Comparison of ENCODE assay signal across 9 mouse cellular contexts in genomic region chr10:79765228-79765745, GRCm38 (mm10). TPM values are rescaled to one million over a fixed set of nuclear protein-coding genes. Genes with fewer than 3 reads are reported as not detected.
A peak's percentile ranks its signal among the peaks of the same experiment; 100 is the strongest.
DNase-seq lines count a peak whose midpoint lies in the region; ATAC-seq and TF ChIP-seq lines count a peak whose summit lies in the region.
"Had no signal": no experiment of that assay in that cellular context is flagged by ENCODE, and none has a peak within 500 bp of the region (broad histone marks: within the 10 kb centered on the region; RNA-seq: fewer than 3 reads in every experiment).

No protein-coding gene starts in this region.

- no peak overlapping the region for H3K27ac ChIP-seq in heart, embryonic 14.5 days (replicated peaks in 1 of 2; ENCODE audit: control insufficient read depth in 1 of 2, insufficient read depth in 1 of 2, low read depth in 2 of 2, low read length in 2 of 2)
- no peak overlapping the region for H3K27ac ChIP-seq in bone marrow macrophage, adult 2 months (ENCODE audit: insufficient read depth, low read depth, low read length)
- H3K27ac ChIP-seq in hindbrain, embryonic 16.5 days (ENCODE audit: low read depth, low read length): no peak overlapping the region
- no peak overlapping the region for H3K27ac ChIP-seq in midbrain, embryonic 12.5 days (replicated peaks)

- no peaks in the 10 kb centered on the region for H3K27me3 ChIP-seq in heart, embryonic 14.5 days (ENCODE audit: control insufficient read depth, insufficient read depth, low read length)
- no peaks in the 10 kb centered on the region for H3K27me3 ChIP-seq in hindbrain, embryonic 16.5 days (replicated peaks; ENCODE audit: control insufficient read depth, insufficient read depth, low read length)
- H3K27me3 ChIP-seq in midbrain, embryonic 12.5 days: no peaks in the 10 kb centered on the region

- peaks cover 30 to 46% of the 10 kb centered on the region in 2 experiments for H3K4me1 ChIP-seq in heart, embryonic 14.5 days (ENCODE audit: control insufficient read depth in 2 of 2, insufficient read depth in 2 of 2, low read length in 2 of 2)
- H3K4me1 ChIP-seq in bone marrow macrophage, adult 2 months (ENCODE audit: control insufficient read depth, insufficient read depth, low read length): peaks cover 31% of the 10 kb centered on the region
- peaks cover 34% of the 10 kb centered on the region for H3K4me1 ChIP-seq in hindbrain, embryonic 16.5 days (ENCODE audit: control insufficient read depth, insufficient read depth, low read depth, low read length)
- H3K4me1 ChIP-seq in midbrain, embryonic 12.5 days: peaks cover 36% of the 10 kb centered on the region

- H3K9me3 ChIP-seq in heart, embryonic 14.5 days (ENCODE audit: control insufficient read depth, low read length): no peaks in the 10 kb centered on the region
- H3K9me3 ChIP-seq in hindbrain, embryonic 16.5 days (ENCODE audit: control insufficient read depth, low read length): no peaks in the 10 kb centered on the region
- no peaks in the 10 kb centered on the region for H3K9me3 ChIP-seq in midbrain, embryonic 12.5 days

- H3K4me2 ChIP-seq in heart, embryonic 14.5 days (ENCODE audit: low read length): peak overlapping the region; percentile 75
- peak overlapping the region; percentile 94 for H3K4me2 ChIP-seq in hindbrain, embryonic 16.5 days (ENCODE audit: low read length)
- H3K4me2 ChIP-seq in midbrain, embryonic 12.5 days (replicated peaks): peak overlapping the region; percentile 83

- no peak for TF ChIP-seq POLR2A in bone marrow macrophage, adult 2 months (IDR thresholded peaks at IDR 0.05; ENCODE audit: borderline replicate concordance, low read depth, low read length)

- peak overlapping the region; percentile 90 to 93; a peak in 3 of 4 replicates for H3K4me3 ChIP-seq in heart, embryonic 14.5 days (ENCODE audit: control insufficient read depth in 1 of 2, insufficient read depth in 1 of 2, low read depth in 1 of 2, low read length in 2 of 2)
- peak overlapping the region; percentile 86 for H3K4me3 ChIP-seq in bone marrow macrophage, adult 2 months (ENCODE audit: insufficient read depth, low read length)
- peak overlapping the region; percentile 99; the same call in 1 of the 2 replicates for H3K4me3 ChIP-seq in hindbrain, embryonic 16.5 days (ENCODE audit: low read length)
- peak overlapping the region; percentile 95 for H3K4me3 ChIP-seq in midbrain, embryonic 12.5 days

- TF ChIP-seq CTCF in bone marrow macrophage, adult 2 months (IDR thresholded peaks at IDR 0.05; ENCODE audit: low read depth, low read length): no peak

- DNase-seq in heart, adult 9 months (ENCODE audit: low spot score in 2 of 2): no peak
- no peak for DNase-seq in layer of hippocampus, postnatal 36 days
- DNase-seq in cerebellum, adult 11 months: no peak
- no peak for DNase-seq in natural killer cell, adult 2 months (ENCODE audit: low spot score in 2 of 2)
- DNase-seq: embryo, embryonic 11 days had no signal

- ATAC-seq in heart, embryonic 14.5 days (ENCODE audit: insufficient number of reproducible peaks, insufficient read depth, low FRiP score, low read depth): no peak
- no peak for ATAC-seq in hindbrain, embryonic 16.5 days
- no peak for ATAC-seq in midbrain, embryonic 12.5 days (ENCODE audit: low FRiP score, low read depth)

- WGBS in heart, embryonic 14.5 days: 72% methylated on average over 2 of the region's 2 CpGs
- 61% methylated on average over 2 of the region's 2 CpGs for WGBS in hindbrain, embryonic 16.5 days
- WGBS in midbrain, embryonic 12.5 days: 57% methylated on average over 2 of the region's 2 CpGs

- H3K36me3 ChIP-seq in heart, embryonic 14.5 days (ENCODE audit: control insufficient read depth, insufficient read depth, low read length): peaks cover 25% of the 10 kb centered on the region
- peaks cover 20% of the 10 kb centered on the region for H3K36me3 ChIP-seq in hindbrain, embryonic 16.5 days (ENCODE audit: control insufficient read depth, insufficient read depth, low read length)
- H3K36me3 ChIP-seq in midbrain, embryonic 12.5 days: peaks cover 26% of the 10 kb centered on the region

- H3K9ac ChIP-seq in heart, embryonic 14.5 days (ENCODE audit: low read length): peak overlapping the region; percentile 98
- H3K9ac ChIP-seq in hindbrain, embryonic 16.5 days (ENCODE audit: low read depth, low read length): peak overlapping the region; percentile 97
- H3K9ac ChIP-seq in midbrain, embryonic 12.5 days (replicated peaks): peak overlapping the region; percentile 93

RNA-seq across cellular contexts. Expression of gene Rnf126, which starts 1.5 kb away (rescaled TPM):
- 54.4 and 62.5 TPM in 2 replicates for polyA plus RNA-seq in heart, embryonic 14.5 days (2014; fragmentation: Nextera tagmentation; extraction: Ambion mirVana)
- polyA plus RNA-seq in bone marrow macrophage, adult 2 months (2012; ENCODE audit: insufficient read depth, insufficient read length, missing spikeins): 23.3 and 27.6 TPM in 2 replicates
- polyA plus RNA-seq in hindbrain, embryonic 16.5 days (2015; fragmentation: Nextera tagmentation; extraction: Ambion mirVana): 74.2 and 101 TPM in 2 replicates
- polyA plus RNA-seq in midbrain, embryonic 12.5 days (2016; fragmentation: Nextera tagmentation; extraction: Ambion mirVana): 98.8 and 104 TPM in 2 replicates
- 10 to 100 TPM; 81.4 to 82.9 TPM for total RNA-seq in layer of hippocampus, postnatal 36 days (2021)

RNA-seq across cellular contexts. Expression of gene Fgf22, which starts 10.4 kb away (rescaled TPM):
- 0.12 and 0.38 TPM in 2 replicates for polyA plus RNA-seq in heart, embryonic 14.5 days (2014; fragmentation: Nextera tagmentation; extraction: Ambion mirVana)
- not detected in 2 replicates for polyA plus RNA-seq in bone marrow macrophage, adult 2 months (2012; ENCODE audit: insufficient read depth, insufficient read length, missing spikeins)
- polyA plus RNA-seq in hindbrain, embryonic 16.5 days (2015; fragmentation: Nextera tagmentation; extraction: Ambion mirVana): 1.9 and 3.1 TPM in 2 replicates
- polyA plus RNA-seq in midbrain, embryonic 12.5 days (2016; fragmentation: Nextera tagmentation; extraction: Ambion mirVana): 0.48 and 0.55 TPM in 2 replicates
- 1 to 10 TPM; 1.1 to 1.3 TPM for total RNA-seq in layer of hippocampus, postnatal 36 days (2021)

RNA-seq across cellular contexts. Expression of gene Fstl3, which starts 11.8 kb away (rescaled TPM):
- polyA plus RNA-seq in heart, embryonic 14.5 days (2014; fragmentation: Nextera tagmentation; extraction: Ambion mirVana): 19.9 and 21.1 TPM in 2 replicates
- 1.0 and 1.1 TPM in 2 replicates for polyA plus RNA-seq in bone marrow macrophage, adult 2 months (2012; ENCODE audit: insufficient read depth, insufficient read length, missing spikeins)
- 2.6 and 3.0 TPM in 2 replicates for polyA plus RNA-seq in hindbrain, embryonic 16.5 days (2015; fragmentation: Nextera tagmentation; extraction: Ambion mirVana)
- polyA plus RNA-seq in midbrain, embryonic 12.5 days (2016; fragmentation: Nextera tagmentation; extraction: Ambion mirVana): 1.0 and 1.6 TPM in 2 replicates
- 1 to 10 TPM; 1.3 to 1.8 TPM for total RNA-seq in layer of hippocampus, postnatal 36 days (2021)

RNA-seq across cellular contexts. Expression of gene Polrmt, which starts 18.9 kb away (rescaled TPM):
- 20.2 and 27.4 TPM in 2 replicates for polyA plus RNA-seq in heart, embryonic 14.5 days (2014; fragmentation: Nextera tagmentation; extraction: Ambion mirVana)
- 18.8 and 19.8 TPM in 2 replicates for polyA plus RNA-seq in bone marrow macrophage, adult 2 months (2012; ENCODE audit: insufficient read depth, insufficient read length, missing spikeins)
- polyA plus RNA-seq in hindbrain, embryonic 16.5 days (2015; fragmentation: Nextera tagmentation; extraction: Ambion mirVana): 37.1 and 50.6 TPM in 2 replicates
- 45.3 and 46.3 TPM in 2 replicates for polyA plus RNA-seq in midbrain, embryonic 12.5 days (2016; fragmentation: Nextera tagmentation; extraction: Ambion mirVana)
- 10 to 100 TPM; 50.1 to 52.6 TPM for total RNA-seq in layer of hippocampus, postnatal 36 days (2021)

RNA-seq across cellular contexts. Expression of gene Prss57, which starts 25.5 kb away (rescaled TPM):
- polyA plus RNA-seq in heart, embryonic 14.5 days (2014; fragmentation: Nextera tagmentation; extraction: Ambion mirVana): 0.08 TPM in 1 of 2 replicates, not detected in the other
- polyA plus RNA-seq in bone marrow macrophage, adult 2 months (2012; ENCODE audit: insufficient read depth, insufficient read length, missing spikeins): not detected in 2 replicates
- 0.31 TPM in 1 of 2 replicates, not detected in the other for polyA plus RNA-seq in hindbrain, embryonic 16.5 days (2015; fragmentation: Nextera tagmentation; extraction: Ambion mirVana)
- polyA plus RNA-seq in midbrain, embryonic 12.5 days (2016; fragmentation: Nextera tagmentation; extraction: Ambion mirVana): 0.27 TPM in 1 of 2 replicates, not detected in the other
- under 1 TPM; 0.47 to 0.73 TPM for total RNA-seq in layer of hippocampus, postnatal 36 days (2021)
